Mouse (Mus musculus) frontal cortex, postnatal 25 days (tissue): Measurements from ENCODE around the gene Rbm19.

ENCODE experiments used
- DNase-seq, 2 experiments: peaks; one replicate each; pipeline ENCODE4 v3.0.0; 2022; ENCODE audit warnings: low spot score in 2 of 2

Gene Rbm19

GRCm38 (mm10) chr5:120165061-120165942, 49.0 kb downstream of the Rbm19 start:
- no peak for DNase-seq

- no peak for DNase-seq
Measured at GRCm38 (mm10) chr5:120167787-120168325, 51.6 kb downstream of the Rbm19 start.

- no peak for DNase-seq
Measured at GRCm38 (mm10) chr5:120171865-120172728, 55.8 kb downstream of the Rbm19 start.

DNA sequence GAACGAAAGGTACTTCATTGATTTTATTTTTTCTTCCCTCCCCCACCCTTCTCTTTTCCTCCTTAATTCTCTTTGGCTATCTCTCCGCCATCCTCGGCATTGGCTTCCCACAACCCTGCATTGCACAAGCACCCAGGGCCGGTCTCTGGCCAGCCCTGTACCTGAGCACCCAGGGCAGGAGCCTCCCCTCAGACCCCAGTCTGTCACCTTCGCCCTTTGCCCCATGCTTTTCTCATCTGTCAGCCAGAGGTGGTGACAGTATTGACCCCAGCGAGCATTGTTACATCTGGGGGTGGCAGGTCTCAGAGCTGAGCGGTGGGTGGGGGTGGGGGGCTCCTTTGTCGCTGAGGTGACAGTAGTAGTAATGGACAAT, 56.5 kb downstream of the Rbm19 start:
- no peak for DNase-seq

DNA sequence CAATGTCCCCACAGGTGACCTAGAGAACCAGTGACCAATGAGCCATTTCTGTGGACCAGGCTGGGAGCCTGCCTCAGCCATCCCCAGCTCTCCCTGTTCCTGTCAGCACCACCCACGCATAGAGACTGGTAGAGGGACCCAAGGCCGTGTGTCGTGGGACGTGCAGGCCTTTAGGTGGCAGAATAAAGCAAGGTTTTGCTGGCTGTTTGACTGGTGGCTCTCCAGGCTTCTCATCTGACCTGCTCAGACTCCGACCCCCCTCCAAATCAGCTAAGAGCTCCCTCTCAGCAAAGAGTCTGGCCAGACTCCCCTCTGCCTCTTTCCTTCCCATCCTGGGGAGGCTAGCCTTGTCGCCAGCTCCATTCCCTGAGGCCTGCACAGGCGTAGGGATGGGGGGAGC, 58.1 kb downstream of the Rbm19 start:
- no peak for DNase-seq

DNA sequence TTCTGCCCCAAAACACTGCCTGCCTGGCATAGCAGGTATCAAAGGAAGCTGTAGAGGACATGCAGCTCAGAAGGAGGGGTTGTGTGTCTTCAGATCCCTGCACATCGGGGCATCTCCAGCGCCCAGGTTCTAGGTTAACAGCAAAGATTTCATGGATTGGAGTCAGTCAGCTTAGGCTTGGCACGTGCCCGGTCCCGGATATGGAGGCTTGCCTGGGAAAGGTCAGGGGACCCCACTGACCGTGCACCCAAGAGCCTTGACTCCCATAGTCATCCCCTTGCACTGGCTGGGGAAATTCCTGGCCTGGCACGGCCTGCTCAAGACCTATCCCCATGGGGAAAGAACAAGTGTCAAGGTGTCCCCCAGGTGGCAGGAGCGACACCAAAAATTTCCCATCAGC, 59.0 kb downstream of the Rbm19 start:
- no peak for DNase-seq

DNA sequence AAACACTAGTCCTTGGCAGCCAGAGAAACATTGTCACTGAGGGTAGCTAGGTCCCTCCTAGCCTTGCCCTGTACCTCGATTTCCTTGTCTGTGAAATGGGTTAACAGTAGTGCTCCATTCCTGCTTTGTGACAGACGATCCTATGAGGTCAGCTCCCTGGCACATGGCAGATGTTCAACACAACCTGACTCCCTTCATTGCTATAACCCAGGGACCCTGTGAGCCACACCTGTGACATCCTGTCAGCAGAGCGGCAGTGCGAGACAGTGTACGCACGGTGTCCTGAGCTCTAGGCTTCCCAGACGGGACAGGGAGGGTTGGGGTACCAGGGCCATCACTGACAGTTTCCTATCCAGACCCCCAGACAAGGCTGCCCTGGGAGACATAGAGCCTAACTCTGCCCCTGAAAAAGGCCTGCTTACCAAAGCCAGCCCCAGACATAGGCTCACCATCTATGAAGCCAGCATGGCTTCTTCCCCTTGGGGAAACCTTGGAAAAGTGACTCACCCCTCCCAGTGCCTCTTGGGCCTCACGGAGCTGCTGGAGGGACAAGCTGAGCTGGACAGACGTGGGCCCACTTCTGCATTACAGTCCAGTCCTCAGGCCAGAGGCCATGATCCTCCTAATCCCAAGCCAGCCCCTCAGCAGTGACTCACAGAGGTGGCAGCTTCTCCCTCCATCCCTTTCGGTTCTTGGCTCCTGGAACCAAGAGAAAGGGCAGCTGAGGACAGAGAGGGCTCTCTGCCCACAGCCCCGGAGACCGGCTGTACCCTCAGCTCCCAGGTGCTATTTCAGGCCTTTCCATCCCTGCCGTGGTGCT, 60.2 kb downstream of the Rbm19 start:
- DNase-seq, result no peak

- no peak for DNase-seq
Measured at GRCm38 (mm10) chr5:120177066-120177340, 60.7 kb downstream of the Rbm19 start.

GRCm38 (mm10) chr5:120180102-120180501, 63.8 kb downstream of the Rbm19 start:
- DNase-seq, result no peak

DNA sequence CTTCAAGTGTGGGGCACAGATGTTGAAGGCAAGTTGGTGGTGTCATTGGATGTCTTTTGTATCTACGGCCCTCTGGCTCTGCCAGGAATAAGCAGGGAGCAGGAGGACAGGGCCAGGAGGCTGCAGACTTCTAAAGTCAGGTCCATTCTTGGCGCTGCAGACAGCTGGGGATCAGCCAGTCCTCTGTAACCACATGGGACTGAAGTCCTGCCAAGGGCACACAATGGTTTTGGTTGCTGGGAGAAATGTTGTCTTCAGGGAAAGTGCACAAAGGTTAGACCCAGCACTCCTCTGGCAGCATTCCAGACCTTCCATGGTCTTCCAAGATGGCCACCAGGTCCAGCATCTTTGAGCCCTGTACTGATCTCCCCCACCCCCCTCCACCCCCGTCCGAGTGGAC, 65.1 kb downstream of the Rbm19 start:
- DNase-seq, result no peak

DNA sequence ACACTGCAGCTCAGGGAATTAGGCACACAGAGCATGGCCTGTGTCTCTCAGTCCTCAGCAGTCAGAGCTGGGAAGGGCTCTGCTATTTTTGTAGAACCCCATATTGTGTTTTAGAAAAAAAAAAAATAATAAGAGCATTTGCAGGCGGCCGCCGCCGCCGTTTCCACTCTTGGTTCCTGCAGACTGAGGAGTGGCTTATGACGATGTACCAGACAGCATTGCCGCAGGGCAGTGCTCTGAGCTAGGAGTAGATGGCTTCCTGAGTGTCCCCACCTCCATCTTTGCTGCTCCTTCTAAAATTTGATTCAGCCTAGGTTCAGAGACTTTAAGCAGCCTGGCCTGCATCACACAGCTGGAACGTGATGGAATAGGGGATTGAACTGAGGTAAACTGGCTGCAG, 67.1 kb downstream of the Rbm19 start:
- DNase-seq, result no peak

DNA sequence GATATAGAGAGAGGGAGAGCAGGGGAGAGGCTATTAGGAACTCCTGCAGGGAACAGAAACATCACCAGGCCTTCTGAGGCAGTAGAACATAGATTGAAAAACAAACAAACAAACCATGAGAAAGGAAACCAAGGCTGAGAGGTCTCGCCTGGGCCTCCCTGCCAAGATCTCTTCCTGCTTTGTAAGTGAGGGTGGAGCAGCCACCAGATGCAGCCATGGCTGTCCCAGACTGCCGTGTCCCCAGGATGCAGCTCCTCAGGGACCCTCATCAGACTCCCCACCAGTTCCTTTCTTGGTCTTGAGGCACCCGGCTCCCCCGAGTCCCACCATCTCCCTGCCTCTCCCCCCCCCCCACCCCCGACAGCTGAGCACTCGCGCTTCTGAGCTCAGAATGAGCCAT, 67.5 kb downstream of the Rbm19 start:
- DNase-seq, result no peak

GRCm38 (mm10) chr5:120185949-120186348, 69.7 kb downstream of the Rbm19 start:
- no peak for DNase-seq

DNA sequence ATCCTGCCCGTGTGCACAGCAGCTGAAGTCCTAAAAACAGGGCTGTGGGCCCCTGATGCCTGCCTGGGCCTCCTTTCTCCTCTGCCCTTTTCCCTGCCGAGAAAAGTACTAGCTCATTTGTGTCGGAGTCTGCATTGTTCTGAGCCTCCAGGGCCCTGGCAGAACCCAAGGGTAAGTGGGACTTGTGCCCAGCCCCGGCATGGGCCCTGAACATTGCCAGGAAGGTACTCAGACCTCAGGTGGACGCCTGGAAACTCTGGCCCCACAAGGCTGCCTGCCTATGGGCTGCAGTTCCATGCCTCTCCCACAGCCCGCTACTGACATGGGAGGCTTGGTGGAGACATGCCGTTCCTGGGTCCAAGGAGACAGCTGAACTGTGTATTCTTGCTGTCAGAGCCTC, 72.3 kb downstream of the Rbm19 start:
- no peak for DNase-seq

DNA sequence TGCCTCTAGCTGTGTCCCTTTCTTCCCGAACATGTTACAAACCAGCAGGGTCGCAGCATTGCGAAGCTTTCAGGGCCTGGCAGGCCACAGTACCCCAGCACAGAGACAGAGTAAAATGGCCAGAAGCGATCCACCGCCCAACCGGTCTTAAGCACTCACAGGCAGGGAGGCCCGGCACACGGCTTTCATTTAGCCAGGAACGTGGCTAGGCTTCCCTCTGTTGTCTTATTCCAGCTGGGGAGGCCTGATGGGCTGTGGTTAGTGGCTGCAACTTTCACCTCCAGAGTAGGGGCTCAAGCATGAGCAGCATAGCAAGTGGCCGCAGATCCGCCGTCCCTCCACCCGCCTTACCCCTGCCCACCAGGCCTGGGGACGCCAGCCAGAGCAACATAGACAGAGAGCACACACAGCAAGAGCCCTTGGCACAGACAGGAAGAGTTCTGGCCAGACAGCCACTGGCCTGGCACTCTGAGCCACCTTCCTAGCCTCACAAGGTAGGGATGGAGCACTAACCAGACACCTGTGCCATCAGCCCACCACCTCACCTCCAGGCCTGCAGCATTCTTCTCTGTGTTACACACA, 73.8 kb downstream of the Rbm19 start:
- no peak for DNase-seq

DNA sequence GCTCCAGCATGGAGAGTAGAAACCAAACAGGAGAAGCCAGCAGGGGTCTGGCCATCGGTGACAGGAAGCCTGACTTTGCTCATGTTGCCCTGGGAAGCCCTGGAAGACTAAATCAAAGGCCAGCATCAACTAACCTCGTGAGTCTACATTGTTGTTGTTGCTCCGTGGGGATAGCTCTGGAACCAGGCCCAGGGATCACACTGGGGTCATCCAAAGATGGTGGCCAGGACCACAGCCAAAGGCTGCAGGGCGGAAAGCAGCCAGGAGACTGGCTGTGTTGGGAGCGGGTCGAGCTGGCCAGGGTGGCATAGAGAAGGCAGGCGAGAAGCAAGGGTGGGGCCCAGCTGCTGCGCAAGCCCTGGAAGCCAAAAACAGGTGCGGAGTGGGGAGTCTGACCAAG, 75.4 kb downstream of the Rbm19 start:
- DNase-seq, result no peak

DNA sequence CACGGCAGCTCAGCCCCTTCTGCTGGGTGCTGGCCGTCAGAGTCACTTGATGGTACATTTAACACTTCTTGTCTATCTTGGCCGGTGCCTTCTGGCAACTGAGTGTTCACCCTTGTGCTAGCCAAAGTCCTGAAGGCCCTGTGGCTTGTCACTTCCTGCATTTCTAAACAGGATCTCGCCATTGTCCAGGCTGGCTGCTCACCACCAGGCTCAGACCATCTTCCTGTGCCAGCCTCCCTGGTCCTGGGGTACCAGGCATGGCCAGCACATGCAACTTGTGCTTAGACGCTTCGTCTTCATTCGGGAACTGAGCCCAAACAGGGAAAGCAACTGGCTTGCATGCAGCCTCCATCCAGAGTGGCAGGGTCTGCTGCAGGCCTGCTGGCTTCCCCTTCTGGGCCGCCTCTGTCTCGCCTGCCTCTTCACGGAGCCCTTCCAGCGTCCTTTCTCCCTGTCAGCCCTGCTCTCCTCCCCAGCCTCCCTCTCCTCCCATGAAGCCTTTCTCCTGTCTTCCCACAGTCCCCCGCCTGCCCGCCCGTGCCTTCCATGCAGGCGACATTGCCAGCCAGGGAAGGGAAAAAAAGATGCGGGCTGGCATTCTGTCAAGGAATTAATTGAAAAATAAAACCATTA, 78.2 kb downstream of the Rbm19 start:
- no peak for DNase-seq

- DNase-seq, result no peak
Measured at GRCm38 (mm10) chr5:120194948-120195347, 78.7 kb downstream of the Rbm19 start.

DNA sequence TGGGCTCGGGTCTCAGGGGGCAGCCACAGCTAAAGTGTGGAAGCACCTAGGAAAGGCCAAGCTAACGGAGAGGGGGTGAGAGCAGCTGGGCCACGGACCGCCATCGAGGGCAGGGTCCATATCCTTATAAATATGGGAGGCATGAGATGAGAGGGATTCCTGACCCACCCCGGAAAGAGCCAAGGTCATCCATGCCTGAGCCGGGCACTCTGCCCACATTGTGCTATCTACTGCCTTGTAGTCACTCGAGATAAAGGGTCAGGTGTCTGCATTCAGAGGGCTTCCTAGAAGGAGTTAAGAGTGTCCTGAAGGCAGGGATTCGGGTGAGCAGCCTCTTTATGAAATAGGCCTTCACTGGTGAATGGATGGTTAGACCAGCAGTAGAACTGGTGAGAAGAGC, 80.6 kb downstream of the Rbm19 start:
- no peak for DNase-seq

- DNase-seq, result no peak
Measured at GRCm38 (mm10) chr5:120197813-120198387, 81.6 kb downstream of the Rbm19 start.

DNA sequence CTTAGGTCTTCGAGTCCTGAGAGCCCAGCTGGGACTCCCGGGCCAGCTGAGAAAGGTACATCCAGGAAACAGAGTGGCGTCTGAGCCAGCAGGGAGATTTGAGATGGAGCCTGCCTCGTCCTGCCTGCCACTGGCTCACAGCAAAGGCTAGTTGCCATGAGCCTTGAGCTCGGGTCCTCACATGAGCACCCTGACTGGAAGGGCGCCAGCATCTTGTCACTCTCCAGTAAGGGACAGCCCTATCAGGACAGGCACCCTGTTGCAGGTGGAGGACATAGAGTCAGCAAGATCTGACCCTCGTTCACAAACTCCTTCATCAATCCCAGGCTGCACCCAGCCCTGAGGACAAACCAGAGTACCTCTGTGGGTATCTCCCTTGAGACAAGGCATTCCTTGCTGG, 83.6 kb downstream of the Rbm19 start:
- DNase-seq, result no peak
